Mouse (Mus musculus) midbrain, postnatal 0 days (tissue): ENCODE data around the gene Ptpn11. TPM values are rescaled to one million over a fixed set of nuclear protein-coding genes. Genes with fewer than 3 reads are reported as not detected.

ENCODE experiments used
- ATAC-seq: fragments of 200-750 bp; cut with Nextera tagmentation; 2 replicates; pipeline ENCODE4 v1.8.0; 2017; ENCODE audit warnings: moderate number of reproducible peaks, mild to moderate bottlenecking, moderate TSS enrichment, moderate library complexity; ENCODE audit not compliant: low FRiP score
- DNase-seq: peaks from one replicate; pipeline ENCODE4 v3.0.0-alpha.2; 2015; ENCODE audit warnings: low spot score
- H3K27ac ChIP-seq: fragments of 300-500 bp; sonication (generic); 2 replicates; pipeline ENCODE4 v1.5.1; 2014; ENCODE audit warnings: low read depth, mild to moderate bottlenecking, low read length, mixed read lengths
- H3K27me3 ChIP-seq: fragments of 300-500 bp; sonication (generic); 2 replicates; pipeline ENCODE4 v1.6.1; 2014; ENCODE audit warnings: low read length, control low read depth, mixed read lengths; ENCODE audit not compliant: insufficient read depth
- H3K36me3 ChIP-seq: fragments of 300-500 bp; sonication (generic); 2 replicates; pipeline ENCODE4 v1.6.1; 2014; ENCODE audit warnings: low read length, control low read depth, mixed read lengths; ENCODE audit not compliant: insufficient read depth
- H3K4me1 ChIP-seq: fragments of 300-500 bp; sonication (generic); 2 replicates; pipeline ENCODE4 v1.6.1; 2014; ENCODE audit warnings: mild to moderate bottlenecking, control low read depth, antibody characterized with exemption, low read length, mixed read lengths; ENCODE audit not compliant: insufficient read depth
- H3K4me2 ChIP-seq: fragments of 300-500 bp; sonication (generic); 2 replicates; pipeline ENCODE4 v1.6.1; 2014; ENCODE audit warnings: low read depth, mild to moderate bottlenecking, low read length, mixed read lengths; ENCODE audit not compliant: poor library complexity, severe bottlenecking
- H3K4me3 ChIP-seq: fragments of 300-500 bp; sonication (generic); 2 replicates; pipeline ENCODE4 v1.5.1; 2014; ENCODE audit warnings: low read depth, mild to moderate bottlenecking, low read length, moderate library complexity
- H3K9ac ChIP-seq: fragments of 300-500 bp; sonication (generic); replicated peaks from 2 replicates; pipeline ENCODE4 v1.6.1; 2014; ENCODE audit warnings: mild to moderate bottlenecking, low read length, moderate library complexity, mixed read lengths; ENCODE audit not compliant: poor library complexity, severe bottlenecking
- H3K9me3 ChIP-seq: fragments of 300-500 bp; sonication (generic); 2 replicates; pipeline ENCODE4 v1.6.1; 2016; ENCODE audit warnings: low read length, control low read depth
- CTCF ChIP-seq: IDR thresholded peaks from 2 replicates; pipeline ENCODE4 v1.5.1; 2016; ENCODE audit warnings: antibody characterized with exemption, mild to moderate bottlenecking
- WGBS: fragments of 180-500 bp; shearing (Covaris S2); extraction: QIAGEN DNeasy Blood & Tissue Kit; methylation state at CpG from one replicate; pipeline ENCODE4 v1.1.7; 2014; 5-methylcytosine and 5-hydroxymethylcytosine counted together
- polyA plus RNA-seq: library from polyadenylated mRNA; unstranded; fragments of >200 nt; fragmentation: Nextera tagmentation; extraction: Ambion mirVana; gene quantifications from 2 replicates; pipeline ENCODE4 v1.2.1, GENCODE M21; 2015
- total RNA-seq: library from RNA; depleted of rRNA; stranded (reverse); fragments of >200 nt; gene quantifications from 2 replicates; pipeline ENCODE4 v1.2.3, GENCODE M21; 2014

The Ptpn11 gene
- total and polyA plus RNA-seq, 2 experiments from 2014 or later: 24.8 to 54.4 TPM

DNA sequence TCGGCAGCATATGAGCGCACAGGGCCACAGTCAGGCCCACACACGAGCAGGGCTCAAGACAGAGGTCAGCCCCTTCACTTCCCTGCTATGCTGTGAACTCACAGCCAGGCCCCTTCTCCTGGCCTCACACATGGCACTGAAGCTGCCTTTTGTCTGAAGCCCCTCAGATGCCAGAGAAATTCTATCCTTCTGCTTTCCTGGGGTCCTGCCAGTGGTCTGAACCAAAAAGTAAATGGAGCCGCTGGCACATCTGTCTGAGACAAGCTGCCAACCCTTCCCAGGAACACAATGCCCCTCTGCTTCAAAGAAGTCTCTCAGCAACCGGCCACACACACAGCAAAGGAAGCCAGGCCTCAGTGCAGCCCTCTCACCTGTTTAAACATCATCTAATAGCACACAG is 28.9 kb downstream of the Ptpn11 start:
- no peaks in the 10 kb centered on the region for H3K9me3 ChIP-seq
- H3K27me3 ChIP-seq: no peaks in the 10 kb centered on the region
- H3K9ac ChIP-seq: no peak overlapping the region
- H3K4me1 ChIP-seq: no peaks in the 10 kb centered on the region
- H3K27ac ChIP-seq: no peak overlapping the region
- ATAC-seq (no peak), DNase-seq (peak; percentile 47)
- H3K4me3 ChIP-seq: no peak overlapping the region
- TF ChIP-seq CTCF: no peak
- WGBS: 80% methylated on average over 5 of the region's 5 CpGs
- H3K36me3 ChIP-seq: peaks cover 48% of the 10 kb centered on the region
- H3K4me2 ChIP-seq: no peak overlapping the region

DNA sequence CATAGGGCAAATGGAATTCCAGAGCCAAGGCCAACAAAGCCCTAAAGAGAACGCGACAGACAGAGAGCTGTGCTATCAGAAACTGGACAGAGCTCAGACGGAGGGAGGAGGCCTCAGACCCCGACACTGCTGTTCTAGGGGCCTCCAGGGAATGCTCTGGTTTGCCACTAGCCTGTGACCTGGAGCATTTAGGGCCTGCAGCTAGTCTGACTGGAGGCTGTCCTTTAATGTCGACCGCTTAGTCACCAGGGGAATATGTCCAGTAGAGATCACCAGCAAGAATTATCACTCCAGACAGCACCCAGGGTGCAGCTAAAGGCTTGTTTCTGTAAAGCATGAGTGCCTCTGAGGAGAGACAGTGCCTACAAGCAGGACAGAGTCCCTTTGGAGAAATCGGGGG is 32.2 kb downstream of the Ptpn11 start:
- DNase-seq (no peak), ATAC-seq (no peak)
- no peaks in the 10 kb centered on the region for H3K9me3 ChIP-seq
- no peak overlapping the region for H3K9ac ChIP-seq
- H3K4me2 ChIP-seq: no peak overlapping the region
- TF ChIP-seq CTCF: no peak
- no peaks in the 10 kb centered on the region for H3K4me1 ChIP-seq
- no peak overlapping the region for H3K27ac ChIP-seq
- no peak overlapping the region for H3K4me3 ChIP-seq
- peaks cover 36% of the 10 kb centered on the region for H3K36me3 ChIP-seq
- no peaks in the 10 kb centered on the region for H3K27me3 ChIP-seq
- WGBS: 83% methylated on average over 7 of the region's 7 CpGs

DNA sequence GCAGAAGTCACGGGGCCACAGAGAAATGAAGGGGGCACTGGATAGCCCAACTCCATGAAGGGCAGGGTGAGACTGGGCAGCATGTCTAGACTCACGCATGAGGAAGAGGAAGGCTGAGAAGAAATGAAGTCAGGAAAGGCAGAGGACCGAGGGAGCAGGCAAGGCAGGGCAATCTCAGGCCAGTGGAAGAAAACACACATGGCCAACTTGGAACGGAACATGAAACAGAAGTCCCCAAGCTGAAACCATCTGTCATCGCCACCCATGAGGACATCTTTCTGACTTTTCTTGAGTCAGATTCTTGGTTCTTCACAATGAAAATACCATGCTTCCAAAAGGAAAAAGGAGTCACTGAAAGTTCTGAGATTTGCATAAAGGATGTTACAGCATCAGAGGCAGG is 33.7 kb downstream of the Ptpn11 start:
- no peaks in the 10 kb centered on the region for H3K27me3 ChIP-seq
- H3K4me3 ChIP-seq: no peak overlapping the region
- H3K4me2 ChIP-seq: no peak overlapping the region
- ATAC-seq: no peak
- H3K36me3 ChIP-seq: peaks cover 30% of the 10 kb centered on the region
- DNase-seq: no peak
- H3K9me3 ChIP-seq: no peaks in the 10 kb centered on the region
- H3K9ac ChIP-seq: no peak overlapping the region
- H3K4me1 ChIP-seq: no peaks in the 10 kb centered on the region
- WGBS: 96% methylated on average over 5 of the region's 5 CpGs
- TF ChIP-seq CTCF: no peak
- H3K27ac ChIP-seq: peak overlapping the region; percentile 32; the same call in 1 of the 2 replicates

DNA sequence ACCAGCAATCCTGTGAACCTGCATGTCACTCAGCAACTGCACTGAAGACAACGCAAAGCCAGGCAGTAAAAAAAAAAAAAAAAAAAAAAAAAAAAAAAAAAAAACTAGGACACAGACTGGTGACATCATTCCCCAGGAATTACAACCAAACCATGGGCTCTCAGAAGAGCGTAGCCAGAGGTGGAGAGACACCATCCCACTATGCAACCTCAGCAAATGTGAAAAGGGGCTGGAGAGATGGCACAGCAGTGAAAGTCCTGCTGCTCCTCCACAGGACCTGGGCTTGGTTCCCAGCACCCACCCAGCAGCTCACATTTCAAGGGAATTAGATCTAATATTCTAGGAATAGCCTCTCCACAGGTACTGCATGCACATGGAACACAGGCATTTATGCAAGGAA is 34.2 kb downstream of the Ptpn11 start:
- DNase-seq (no peak), ATAC-seq (no peak)
- no peaks in the 10 kb centered on the region for H3K4me1 ChIP-seq
- WGBS: 68% methylated on average over 2 of the region's 2 CpGs
- H3K27ac ChIP-seq: peak overlapping the region; percentile 32; the same call in 1 of the 2 replicates
- H3K4me3 ChIP-seq: no peak overlapping the region
- no peak overlapping the region for H3K4me2 ChIP-seq
- no peak overlapping the region for H3K9ac ChIP-seq
- no peaks in the 10 kb centered on the region for H3K27me3 ChIP-seq
- H3K9me3 ChIP-seq: no peaks in the 10 kb centered on the region
- no peak for TF ChIP-seq CTCF
- peaks cover 30% of the 10 kb centered on the region for H3K36me3 ChIP-seq

DNA sequence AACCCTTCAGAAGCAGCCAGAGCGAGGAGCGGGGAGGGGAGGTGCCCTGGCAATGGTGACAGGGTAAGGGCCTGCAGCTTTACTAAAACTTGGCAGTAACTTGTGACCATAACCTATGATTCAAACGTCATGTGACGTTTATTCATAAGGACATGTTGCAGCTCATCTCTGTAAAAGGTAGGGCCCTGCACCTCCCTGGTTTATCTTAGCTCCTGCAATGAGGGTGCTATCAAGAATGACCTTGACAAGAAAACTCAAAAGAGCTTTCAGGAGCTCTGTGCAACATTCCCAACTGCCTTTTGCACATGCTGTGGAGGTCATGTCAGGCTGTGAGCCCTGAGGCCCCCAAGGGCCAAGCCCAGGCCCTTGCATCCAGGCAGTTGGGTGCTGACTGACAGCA is 35.1 kb downstream of the Ptpn11 start:
- ATAC-seq: no peak
- H3K36me3 ChIP-seq: peaks cover 30% of the 10 kb centered on the region

DNA sequence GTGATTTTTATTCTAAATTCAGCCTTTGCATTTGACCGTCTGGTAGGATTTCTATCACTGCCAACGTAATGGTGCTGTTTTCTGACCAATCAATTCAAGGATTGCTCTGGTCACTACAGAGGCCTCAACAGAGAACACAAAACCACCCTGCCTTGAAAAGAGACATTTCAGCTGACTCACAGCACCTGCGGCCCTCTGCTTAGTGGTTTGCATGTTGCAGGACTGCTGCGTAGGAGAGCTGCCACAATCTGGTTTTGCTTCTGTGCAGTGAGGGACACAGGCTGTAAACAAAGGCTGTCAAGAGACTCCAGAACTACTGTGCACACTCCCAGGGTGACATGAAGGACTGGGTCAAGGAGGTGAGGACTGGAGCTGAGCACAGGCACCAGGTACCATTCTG is 40.5 kb downstream of the Ptpn11 start:
- no peak for ATAC-seq
- Histone ChIP-seq H3K4me3 (no peak overlapping the region), H3K36me3 (peaks cover 45% of the 10 kb centered on the region), H3K9me3 (no peaks in the 10 kb centered on the region), H3K27me3 (no peaks in the 10 kb centered on the region), H3K27ac (no peak overlapping the region), H3K9ac (no peak overlapping the region), H3K4me2 (no peak overlapping the region), H3K4me1 (no peaks in the 10 kb centered on the region)
- 92% methylated on average over 4 of the region's 4 CpGs for WGBS
- TF ChIP-seq CTCF: no peak
- no peak for DNase-seq

More for the DNA sequence above, 35.1 kb downstream of the Ptpn11 start:
- TF ChIP-seq CTCF: no peak
- no peak for DNase-seq
- Histone ChIP-seq H3K4me1 (no peaks in the 10 kb centered on the region), H3K4me2 (no peak overlapping the region), H3K9ac (no peak overlapping the region), H3K9me3 (no peaks in the 10 kb centered on the region), H3K27me3 (no peaks in the 10 kb centered on the region), H3K4me3 (no peak overlapping the region), H3K27ac (no peak overlapping the region)
- WGBS: 93% methylated on average over 4 of the region's 4 CpGs
